Mouse (Mus musculus) embryonic facial prominence, embryonic 12.5 days (tissue): ENCODE data around the gene Ascl5. TPM values are rescaled to one million over a fixed set of nuclear protein-coding genes. Genes with fewer than 3 reads are reported as not detected.

Experiments
- ATAC-seq: fragments of 200-750 bp; cut with Nextera tagmentation; 2 replicates; pipeline ENCODE4 v1.8.0; 2017; ENCODE audit not compliant: insufficient number of reproducible peaks, insufficient read depth, low FRiP score, low TSS enrichment
- H3K27ac ChIP-seq: fragments of 300-500 bp; sonication (generic); 2 replicates; pipeline ENCODE4 v1.5.1; 2016; ENCODE audit warnings: mild to moderate bottlenecking
- H3K27me3 ChIP-seq: fragments of 300-500 bp; sonication (generic); 2 replicates; pipeline ENCODE4 v1.6.1; 2016; ENCODE audit warnings: mild to moderate bottlenecking, moderate library complexity
- H3K36me3 ChIP-seq: fragments of 300-500 bp; sonication (generic); 2 replicates; pipeline ENCODE4 v1.6.1; 2016; ENCODE audit warnings: mild to moderate bottlenecking
- H3K4me1 ChIP-seq: fragments of 300-500 bp; sonication (generic); 2 replicates; pipeline ENCODE4 v1.6.1; 2016
- H3K4me2 ChIP-seq: fragments of 300-500 bp; sonication (generic); replicated peaks from 2 replicates; pipeline ENCODE4 v1.6.1; 2016; ENCODE audit warnings: mild to moderate bottlenecking, moderate library complexity
- H3K4me3 ChIP-seq: fragments of 300-500 bp; sonication (generic); 2 replicates; pipeline ENCODE4 v1.5.1; 2016; ENCODE audit warnings: mild to moderate bottlenecking
- H3K9ac ChIP-seq: fragments of 300-500 bp; sonication (generic); 2 replicates; pipeline ENCODE4 v1.6.1; 2016; ENCODE audit warnings: mild to moderate bottlenecking, moderate library complexity
- H3K9me3 ChIP-seq: fragments of 300-500 bp; sonication (generic); 2 replicates; pipeline ENCODE4 v1.6.1; 2016; ENCODE audit warnings: mild to moderate bottlenecking, moderate library complexity
- WGBS: fragments of 180-500 bp; shearing (Covaris S2); methylation state at CpG from one replicate; pipeline ENCODE4 v1.1.7; 2016; 5-methylcytosine and 5-hydroxymethylcytosine counted together
- polyA plus RNA-seq: library from polyadenylated mRNA; unstranded; fragments of >200 nt; fragmentation: Nextera tagmentation; extraction: Ambion mirVana; gene quantifications from 2 replicates; pipeline ENCODE4 v1.2.1, GENCODE M21; 2016

The Ascl5 gene
- polyA plus RNA-seq, 1 experiment from 2014 or later, result 0.42 TPM

GRCm38 (mm10) chr1:136085988-136086685 is 35.5 kb downstream of the Ascl5 start:
- H3K9me3 ChIP-seq, result no peaks in the 10 kb centered on the region
- no peak overlapping the region for H3K4me3 ChIP-seq
- no peak overlapping the region for H3K9ac ChIP-seq
- H3K4me2 ChIP-seq, result no peak overlapping the region
- no peak overlapping the region for H3K27ac ChIP-seq
- no peaks in the 10 kb centered on the region for H3K36me3 ChIP-seq
- no peak for ATAC-seq
- 0 out of 2 replicates have a peak, but pooled peaks cover 2% of the 10 kb centered on the region for H3K27me3 ChIP-seq
- WGBS, result 85% methylated on average over 3 of the region's 3 CpGs
- H3K4me1 ChIP-seq, result no peaks in the 10 kb centered on the region

- WGBS, result 72% methylated on average over 9 of the region's 9 CpGs
- no peak overlapping the region for H3K9ac ChIP-seq
- H3K27ac ChIP-seq, result no peak overlapping the region
- H3K27me3 ChIP-seq, result 0 out of 2 replicates have a peak, but pooled peaks cover 2% of the 10 kb centered on the region
- H3K36me3 ChIP-seq, result no peaks in the 10 kb centered on the region
- no peak for ATAC-seq
- H3K4me3 ChIP-seq, result no peak overlapping the region
- H3K4me2 ChIP-seq, result no peak overlapping the region
- H3K9me3 ChIP-seq, result no peaks in the 10 kb centered on the region
- H3K4me1 ChIP-seq, result no peaks in the 10 kb centered on the region
Observed at GRCm38 (mm10) chr1:136089368-136090165, 39.0 kb downstream of the Ascl5 start.

DNA sequence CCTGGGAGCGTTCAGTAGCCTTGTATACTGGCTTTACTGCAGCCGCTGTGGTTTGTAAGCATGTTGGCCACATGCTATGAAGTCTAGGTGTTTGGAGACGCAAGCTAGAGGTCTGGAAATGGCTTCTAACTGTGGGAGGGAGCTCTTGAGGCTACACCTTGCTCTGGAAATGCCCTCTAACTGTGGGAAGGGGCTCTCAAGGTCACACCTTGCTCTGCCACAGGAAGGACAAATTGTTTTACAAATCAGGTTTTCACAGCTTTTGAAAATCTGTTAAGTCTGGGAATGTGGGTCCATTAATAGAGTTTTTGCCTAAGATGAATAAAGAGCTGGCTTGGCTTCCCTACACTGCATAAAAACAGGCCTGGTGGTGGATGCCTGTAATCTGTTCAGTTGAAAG is 43.1 kb downstream of the Ascl5 start:
- ATAC-seq, result no peak
- Histone ChIP-seq H3K4me2 (no peak overlapping the region), H3K4me3 (no peak overlapping the region), H3K9ac (no peak overlapping the region), H3K27me3 (no peaks in the 10 kb centered on the region), H3K9me3 (no peaks in the 10 kb centered on the region), H3K36me3 (no peaks in the 10 kb centered on the region), H3K4me1 (no peaks in the 10 kb centered on the region), H3K27ac (no peak overlapping the region)
- WGBS, result 73% methylated on average over 3 of the region's 3 CpGs

DNA sequence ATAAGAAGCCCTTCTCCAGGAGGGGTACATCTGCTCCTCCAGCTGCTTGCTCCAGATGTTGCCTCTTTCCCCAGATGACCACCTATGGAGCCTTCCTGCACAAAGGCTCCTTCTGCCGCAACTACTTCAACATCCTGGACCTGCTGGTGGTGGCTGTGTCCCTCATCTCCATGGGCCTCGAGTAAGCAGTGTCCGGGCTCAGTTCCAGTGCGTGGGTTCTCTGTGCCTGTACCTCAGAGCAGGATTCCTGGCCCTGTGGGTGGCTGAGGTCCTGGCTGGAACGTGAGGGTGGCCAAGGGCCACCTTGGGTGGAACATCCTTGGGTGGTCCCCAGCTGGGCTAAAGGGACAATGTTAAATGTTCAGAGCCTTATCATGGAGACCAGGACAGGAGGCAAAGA is 44.2 kb downstream of the Ascl5 start:
- no peak overlapping the region for H3K4me3 ChIP-seq
- H3K4me1 ChIP-seq, result no peaks in the 10 kb centered on the region
- no peaks in the 10 kb centered on the region for H3K9me3 ChIP-seq
- no peaks in the 10 kb centered on the region for H3K36me3 ChIP-seq
- no peak overlapping the region for H3K9ac ChIP-seq
- H3K27ac ChIP-seq, result no peak overlapping the region
- WGBS, result 75% methylated on average over 5 of the region's 5 CpGs
- no peak for ATAC-seq
- H3K27me3 ChIP-seq, result no peaks in the 10 kb centered on the region
- no peak overlapping the region for H3K4me2 ChIP-seq

Other genes with a start within 250 kb of the Ascl5 start
- gene Lad1, start 232.2 kb upstream of the Ascl5 start, polyA plus RNA-seq, result 6.6 TPM in 2 replicates
- gene Tnnt2, start 214.4 kb upstream of the Ascl5 start, polyA plus RNA-seq, result 23.0 and 27.7 TPM in 2 replicates
- 1.7 and 1.9 TPM in 2 replicates for gene Pkp1, start 131.6 kb upstream of the Ascl5 start, polyA plus RNA-seq
- gene Igfn1, start 44.5 kb upstream of the Ascl5 start, polyA plus RNA-seq, result 0.09 TPM in 1 of 2 replicates, not detected in the other
- 172 and 173 TPM in 2 replicates for gene Tmem9, start 42.7 kb upstream of the Ascl5 start, polyA plus RNA-seq
- gene Cacna1s, start 1.9 kb downstream of the Ascl5 start, polyA plus RNA-seq, result 1.2 and 1.3 TPM in 2 replicates
- 8.6 and 9.7 TPM in 2 replicates for gene Kif21b, start 80.6 kb downstream of the Ascl5 start, polyA plus RNA-seq
- gene Mroh3, start 162.0 kb downstream of the Ascl5 start, polyA plus RNA-seq, result 0.31 TPM in 1 of 2 replicates, not detected in the other
- gene Inava, start 183.5 kb downstream of the Ascl5 start, polyA plus RNA-seq, result 24.6 and 25.5 TPM in 2 replicates
- not detected in 2 replicates for gene Gpr25, start 210.1 kb downstream of the Ascl5 start, polyA plus RNA-seq